22 mouse cellular contexts compared by ENCODE assay signal in the genomic region with DNA sequence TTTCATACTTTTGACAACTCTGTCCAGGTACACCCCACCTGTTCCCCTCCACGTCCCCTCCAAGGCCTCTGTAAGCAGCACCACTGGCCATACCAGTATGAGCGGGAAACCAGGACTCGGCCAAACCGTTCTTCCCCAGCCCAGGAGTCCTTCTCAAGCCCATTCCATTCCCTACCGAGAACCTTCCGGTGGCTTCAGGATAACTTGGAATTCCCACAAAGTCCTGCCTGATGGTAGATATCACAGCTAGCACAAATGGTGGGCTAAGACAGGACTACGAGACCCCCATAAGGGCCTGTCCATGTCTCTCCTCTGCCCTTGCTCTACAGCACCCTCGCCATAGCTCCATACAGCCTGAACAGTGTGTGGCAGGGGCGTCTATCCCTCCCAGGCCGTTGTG.
"Had no signal": no experiment of that assay in that cellular context is flagged by ENCODE, and none has a peak within 500 bp of the region (broad histone marks: within the 10 kb centered on the region; RNA-seq: fewer than 3 reads in every experiment).

No protein-coding gene starts in this region.

- H3K36me3 ChIP-seq: limb, embryonic 10.5 days; limb, embryonic 13.5 days; liver, embryonic 15.5 days; midbrain, embryonic 10.5 days; midbrain, embryonic 13.5 days; stomach, embryonic 15.5 days had no signal

- H3K9me3 ChIP-seq: kidney, embryonic 15.5 days; limb, embryonic 10.5 days; liver, embryonic 12.5 days; liver, embryonic 15.5 days; lung, embryonic 15.5 days; midbrain, embryonic 10.5 days; stomach, embryonic 15.5 days had no signal

- H3K4me3 ChIP-seq: kidney, embryonic 15.5 days; limb, embryonic 10.5 days; limb, embryonic 13.5 days; liver, embryonic 12.5 days; liver, embryonic 15.5 days; lung, embryonic 15.5 days; midbrain, embryonic 10.5 days; midbrain, embryonic 13.5 days; stomach, embryonic 15.5 days had no signal

- H3K4me2 ChIP-seq: kidney, embryonic 15.5 days; limb, embryonic 13.5 days; liver, embryonic 12.5 days; liver, embryonic 15.5 days; lung, embryonic 15.5 days; midbrain, embryonic 13.5 days; stomach, embryonic 15.5 days had no signal

- H3K27ac ChIP-seq: kidney, embryonic 15.5 days; limb, embryonic 10.5 days; limb, embryonic 13.5 days; liver, embryonic 12.5 days; liver, embryonic 15.5 days; lung, embryonic 15.5 days; midbrain, embryonic 10.5 days; midbrain, embryonic 13.5 days had no signal

- ATAC-seq: liver, embryonic 12.5 days; midbrain, embryonic 13.5 days; midbrain, embryonic 16.5 days had no signal

- DNase-seq: kidney, adult 8-10 months; kidney, postnatal 10 days; liver; lung, adult 18-20 months; lung, postnatal 10 days; right cerebral cortex, adult 18-20 months; right cerebral cortex, postnatal 14 days; right cerebral cortex, postnatal 4 days; spleen, adult 18-20 months; thymus, adult 2 months; thymus, postnatal 14 days; thymus, postnatal 4 days had no signal

- H3K9ac ChIP-seq: kidney, embryonic 15.5 days; limb, embryonic 13.5 days; liver, embryonic 12.5 days; liver, embryonic 15.5 days; lung, embryonic 15.5 days; midbrain, embryonic 13.5 days; stomach, embryonic 15.5 days had no signal
